Mouse (Mus musculus): ENCODE results near the gene Bcl2l10. TPM values are rescaled to one million over a fixed set of nuclear protein-coding genes. Genes with fewer than 3 reads are reported as not detected.

The Bcl2l10 gene
- polyA plus RNA-seq, 2 experiments, result not detected

DNA sequence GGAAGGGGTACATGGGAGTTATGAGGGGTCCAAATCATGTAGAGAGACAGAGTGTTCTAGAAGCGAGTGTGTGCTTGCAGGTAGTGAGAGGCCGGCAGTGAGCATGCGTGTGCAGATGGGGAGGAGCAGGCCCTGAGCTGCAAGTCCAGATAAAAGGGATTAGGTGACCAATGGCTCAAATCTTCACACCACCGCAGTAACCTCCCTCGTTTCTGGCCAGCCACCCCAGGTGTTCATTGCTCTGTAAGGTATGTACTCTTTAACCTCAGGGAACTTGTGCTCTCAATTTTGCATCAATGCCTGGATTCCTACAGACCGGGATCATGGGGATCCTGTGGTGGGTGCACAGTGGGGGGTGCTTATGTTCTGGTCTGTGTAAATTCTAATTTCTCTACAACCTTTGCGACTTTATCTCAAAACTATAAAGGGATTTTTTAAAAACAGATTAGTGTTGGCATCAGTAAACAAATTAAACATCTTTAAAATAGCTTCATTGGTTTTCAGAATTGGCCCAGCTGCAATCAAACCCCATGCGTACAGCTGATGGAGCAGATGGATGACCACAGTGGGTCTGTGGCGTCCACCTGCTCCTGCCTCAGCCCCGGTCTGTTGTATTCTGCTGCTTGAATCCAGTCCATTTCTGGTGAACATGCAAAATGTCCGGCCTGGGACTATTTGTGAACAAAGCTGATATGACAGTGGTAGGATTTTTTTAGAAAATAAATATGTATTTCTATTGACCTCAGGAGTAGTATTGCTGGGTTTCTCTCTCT, 41.2 kb upstream of the Bcl2l10 start, which contains the start of gene Gnb5:
Gene Gnb5, plus strand, starts transcription at position 163 of the 773 bp plus-strand sequence.
- no peaks in the 10 kb centered on the region for H3K4me1 ChIP-seq (ENCODE audit: control insufficient read depth, insufficient read depth, low read length)
- H3K4me3 ChIP-seq (replicated peaks; ENCODE audit: low read length), result no peak within 1 kb of the TSS
- DNase-seq (ENCODE audit: low spot score) (no peak), ATAC-seq (ENCODE audit: low FRiP score, low read depth) (no peak)
- H3K9ac ChIP-seq (ENCODE audit: low read depth, low read length, severe bottlenecking), result no peak within 1 kb of the TSS
- H3K9me3 ChIP-seq (ENCODE audit: control insufficient read depth, low read length), result no peaks in the 10 kb centered on the region
- no peaks in the 10 kb centered on the region; the same call in 1 of the 2 replicates for H3K27me3 ChIP-seq (ENCODE audit: control insufficient read depth, insufficient read depth, low read length)
- no peak within 1 kb of the TSS for H3K27ac ChIP-seq (replicated peaks; ENCODE audit: low read depth, low read length)
- WGBS, result 71% methylated on average over 11 of the region's 11 CpGs
- no peak for TF ChIP-seq POLR2A (IDR thresholded peaks at IDR 0.05; ENCODE audit: borderline replicate concordance, extremely low read depth, insufficient read depth, insufficient read length)
- H3K4me2 ChIP-seq (replicated peaks; ENCODE audit: low read depth, low read length, severe bottlenecking), result no peak within 1 kb of the TSS
- no peaks in the 10 kb centered on the region for H3K36me3 ChIP-seq (ENCODE audit: control insufficient read depth, insufficient read depth, low read length)

DNA sequence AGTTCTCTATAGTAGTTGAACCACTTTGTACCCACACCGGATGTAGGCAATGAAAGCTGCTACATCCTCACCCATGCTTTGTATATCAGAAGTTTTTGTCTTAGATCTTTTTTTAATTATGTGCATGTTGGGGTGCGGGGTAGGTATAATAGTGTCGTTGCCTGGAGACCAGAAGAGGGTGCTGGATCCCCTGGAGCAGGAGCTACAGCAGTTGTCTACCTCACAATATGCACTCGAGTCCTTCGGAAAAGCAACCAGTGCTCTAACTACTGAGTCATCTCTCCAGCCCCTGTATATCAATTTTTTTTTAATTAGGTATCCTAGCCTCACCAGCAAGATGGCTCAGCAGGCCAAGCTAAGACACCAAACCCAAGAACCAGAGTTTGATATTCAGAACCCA, 40.5 kb upstream of the Bcl2l10 start:
- Histone ChIP-seq H3K36me3 (ENCODE audit: control insufficient read depth, insufficient read depth, low read length) (no peaks in the 10 kb centered on the region), H3K27ac (replicated peaks; ENCODE audit: low read depth, low read length) (no peak overlapping the region), H3K4me3 (replicated peaks; ENCODE audit: low read length) (no peak overlapping the region), H3K4me2 (replicated peaks; ENCODE audit: low read depth, low read length, severe bottlenecking) (no peak overlapping the region), H3K4me1 (ENCODE audit: control insufficient read depth, insufficient read depth, low read length) (no peaks in the 10 kb centered on the region), H3K9ac (ENCODE audit: low read depth, low read length, severe bottlenecking) (no peak overlapping the region), H3K9me3 (ENCODE audit: control insufficient read depth, low read length) (no peaks in the 10 kb centered on the region), H3K27me3 (ENCODE audit: control insufficient read depth, insufficient read depth, low read length) (no peaks in the 10 kb centered on the region)
- DNase-seq (ENCODE audit: low spot score), result no peak
- TF ChIP-seq POLR2A (IDR thresholded peaks at IDR 0.05; ENCODE audit: borderline replicate concordance, extremely low read depth, insufficient read depth, insufficient read length), result no peak
- WGBS, result 80% methylated on average over 5 of the region's 5 CpGs
- no peak for ATAC-seq (ENCODE audit: low FRiP score, low read depth)

GRCm38 (mm10) chr9:75308621-75309020, 38.9 kb upstream of the Bcl2l10 start:
- 61% methylated on average over 5 of the region's 5 CpGs for WGBS
- H3K9me3 ChIP-seq (ENCODE audit: control insufficient read depth, low read length), result no peaks in the 10 kb centered on the region
- H3K4me2 ChIP-seq (replicated peaks; ENCODE audit: low read depth, low read length, severe bottlenecking), result no peak overlapping the region
- DNase-seq (ENCODE audit: low spot score) (no peak), ATAC-seq (ENCODE audit: low FRiP score, low read depth) (no peak)
- peaks cover 4% of the 10 kb centered on the region; the same call in 1 of the 2 replicates for H3K4me1 ChIP-seq (ENCODE audit: control insufficient read depth, insufficient read depth, low read length)
- no peak overlapping the region for H3K27ac ChIP-seq (replicated peaks; ENCODE audit: low read depth, low read length)
- H3K4me3 ChIP-seq (replicated peaks; ENCODE audit: low read length), result no peak overlapping the region
- no peak overlapping the region for H3K9ac ChIP-seq (ENCODE audit: low read depth, low read length, severe bottlenecking)
- no peaks in the 10 kb centered on the region for H3K27me3 ChIP-seq (ENCODE audit: control insufficient read depth, insufficient read depth, low read length)
- TF ChIP-seq POLR2A (IDR thresholded peaks at IDR 0.05; ENCODE audit: borderline replicate concordance, extremely low read depth, insufficient read depth, insufficient read length), result no peak
- no peaks in the 10 kb centered on the region for H3K36me3 ChIP-seq (ENCODE audit: control insufficient read depth, insufficient read depth, low read length)

DNA sequence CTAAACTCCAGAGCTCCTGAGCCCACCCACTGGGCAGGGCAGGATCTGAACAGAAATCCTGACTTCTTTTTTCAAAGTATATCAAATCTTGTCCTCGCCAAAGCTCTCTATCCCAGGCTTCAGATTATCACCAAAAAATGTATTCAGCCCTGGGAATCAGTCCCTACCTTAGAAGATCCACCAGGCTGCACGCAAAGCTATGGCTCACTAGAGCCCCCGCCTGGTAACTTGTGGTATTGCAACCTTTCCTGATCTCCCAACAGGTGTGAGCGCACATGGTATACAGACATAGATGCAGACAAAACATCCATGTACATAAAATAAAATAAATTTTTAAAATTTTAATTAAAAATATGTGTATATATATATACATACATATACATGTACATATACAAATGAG, 35.5 kb upstream of the Bcl2l10 start:
- ATAC-seq (ENCODE audit: low FRiP score, low read depth), result no peak
- TF ChIP-seq POLR2A (IDR thresholded peaks at IDR 0.05; ENCODE audit: borderline replicate concordance, extremely low read depth, insufficient read depth, insufficient read length), result no peak

GRCm38 (mm10) chr9:75313138-75313831, 34.3 kb upstream of the Bcl2l10 start:
- DNase-seq (ENCODE audit: low spot score) (peak; percentile 6), ATAC-seq (ENCODE audit: low FRiP score, low read depth) (no peak; the same call in 1 of the 2 replicates)
- no peaks in the 10 kb centered on the region for H3K27me3 ChIP-seq (ENCODE audit: control insufficient read depth, insufficient read depth, low read length)
- H3K9me3 ChIP-seq (ENCODE audit: control insufficient read depth, low read length), result no peaks in the 10 kb centered on the region
- no peak for TF ChIP-seq POLR2A (IDR thresholded peaks at IDR 0.05; ENCODE audit: borderline replicate concordance, extremely low read depth, insufficient read depth, insufficient read length)
- H3K36me3 ChIP-seq (ENCODE audit: control insufficient read depth, insufficient read depth, low read length), result 0 out of 2 replicates have a peak, but pooled peaks cover 2% of the 10 kb centered on the region
- peak overlapping the region; percentile 62 for H3K4me3 ChIP-seq (replicated peaks; ENCODE audit: low read length)
- WGBS, result 41% methylated on average over 11 of the region's 11 CpGs
- no peak overlapping the region; the same call in 1 of the 2 replicates for H3K27ac ChIP-seq (replicated peaks; ENCODE audit: low read depth, low read length)
- peaks cover 13% of the 10 kb centered on the region for H3K4me1 ChIP-seq (ENCODE audit: control insufficient read depth, insufficient read depth, low read length)
- peak overlapping the region; percentile 63 for H3K9ac ChIP-seq (ENCODE audit: low read depth, low read length, severe bottlenecking)
- peak overlapping the region; percentile 86 for H3K4me2 ChIP-seq (replicated peaks; ENCODE audit: low read depth, low read length, severe bottlenecking)

More for the DNA sequence above, 35.5 kb upstream of the Bcl2l10 start:
- no peak overlapping the region for H3K27ac ChIP-seq (replicated peaks; ENCODE audit: low read depth, low read length)
- no peak overlapping the region for H3K9ac ChIP-seq (ENCODE audit: low read depth, low read length, severe bottlenecking)
- WGBS, result 19% methylated on average over 4 of the region's 4 CpGs
- H3K4me2 ChIP-seq (replicated peaks; ENCODE audit: low read depth, low read length, severe bottlenecking), result no peak overlapping the region
- no peaks in the 10 kb centered on the region for H3K9me3 ChIP-seq (ENCODE audit: control insufficient read depth, low read length)
- peaks cover 13% of the 10 kb centered on the region for H3K4me1 ChIP-seq (ENCODE audit: control insufficient read depth, insufficient read depth, low read length)
- no peak overlapping the region for H3K4me3 ChIP-seq (replicated peaks; ENCODE audit: low read length)
- no peaks in the 10 kb centered on the region for H3K27me3 ChIP-seq (ENCODE audit: control insufficient read depth, insufficient read depth, low read length)
- DNase-seq (ENCODE audit: low spot score), result peak; percentile 71
- H3K36me3 ChIP-seq (ENCODE audit: control insufficient read depth, insufficient read depth, low read length), result no peaks in the 10 kb centered on the region
